Mouse (Mus musculus): ENCODE results near the gene Galr3. TPM values are rescaled to one million over a fixed set of nuclear protein-coding genes. Genes with fewer than 3 reads are reported as not detected.

Galr3 gene
- not detected in 2 replicates for polyA plus RNA-seq (2016; fragmentation: Nextera tagmentation; extraction: Ambion mirVana)

GRCm38 (mm10) chr15:79041585-79041984, at the start of gene Galr3:
Gene Galr3 (plus strand): TSS chr15:79041885.
- Histone ChIP-seq H3K36me3 (peaks cover 7% of the 10 kb centered on the region), H3K9ac (replicated peaks) (peak within 1 kb of the TSS; percentile 37; the same call in 1 of the 2 replicates), H3K9me3 (no peaks in the 10 kb centered on the region), H3K27me3 (peaks cover 60% of the 10 kb centered on the region), H3K4me1 (peaks cover 37% of the 10 kb centered on the region), H3K4me3 (peak within 1 kb of the TSS; percentile 49), H3K27ac (replicated peaks) (no peak within 1 kb of the TSS), H3K4me2 (replicated peaks) (peak within 1 kb of the TSS; percentile 72)
- 87% methylated on average over 6 of the region's 6 CpGs for WGBS
- no peak for ATAC-seq (ENCODE audit: low FRiP score, low read depth)

DNA sequence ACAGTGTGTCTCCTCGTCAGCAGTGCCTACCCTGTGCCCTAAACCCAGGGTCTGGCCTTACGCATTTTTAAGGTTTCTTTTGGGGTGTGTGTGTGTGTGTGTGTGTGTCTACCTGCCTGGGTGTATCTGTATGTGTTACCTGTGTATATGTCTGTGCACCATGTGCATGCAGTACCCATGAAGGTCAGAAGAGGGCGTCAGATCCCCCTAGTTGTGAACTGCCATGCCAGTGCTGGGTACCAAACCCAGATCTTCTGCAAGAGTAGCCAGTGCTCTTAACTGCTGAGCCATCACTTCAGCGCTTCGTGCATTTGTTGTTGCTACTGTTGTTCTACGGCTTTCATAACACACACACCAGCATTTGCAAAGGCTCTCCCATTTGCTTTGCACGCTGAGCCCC, 49.5 kb upstream of the Galr3 start:
- 96% methylated on average over 7 of the region's 7 CpGs for WGBS
- Histone ChIP-seq H3K27me3 (no peaks in the 10 kb centered on the region), H3K36me3 (peaks cover 83% of the 10 kb centered on the region), H3K4me3 (no peak overlapping the region), H3K9me3 (no peaks in the 10 kb centered on the region), H3K27ac (replicated peaks) (no peak overlapping the region), H3K4me1 (peaks cover 9% of the 10 kb centered on the region; the same call in 1 of the 2 replicates), H3K4me2 (replicated peaks) (no peak overlapping the region), H3K9ac (replicated peaks) (no peak overlapping the region)
- no peak for ATAC-seq (ENCODE audit: low FRiP score, low read depth)

- Histone ChIP-seq H3K9ac (replicated peaks) (no peak overlapping the region), H3K27me3 (no peaks in the 10 kb centered on the region), H3K36me3 (peaks cover 83% of the 10 kb centered on the region), H3K9me3 (no peaks in the 10 kb centered on the region), H3K27ac (replicated peaks) (no peak overlapping the region), H3K4me2 (replicated peaks) (no peak overlapping the region), H3K4me1 (peaks cover 7% of the 10 kb centered on the region; the same call in 1 of the 2 replicates), H3K4me3 (no peak overlapping the region)
- no peak for ATAC-seq (ENCODE audit: low FRiP score, low read depth)
- 97% methylated on average over 24 of the region's 24 CpGs for WGBS
These were observed 48.8 kb upstream of the Galr3 start for GRCm38 (mm10) chr15:78992925-78993324.

- Histone ChIP-seq H3K4me2 (replicated peaks) (no peak overlapping the region), H3K4me1 (no peaks in the 10 kb centered on the region), H3K4me3 (no peak overlapping the region), H3K27ac (replicated peaks) (no peak overlapping the region), H3K9me3 (no peaks in the 10 kb centered on the region), H3K36me3 (peaks cover 82% of the 10 kb centered on the region), H3K27me3 (no peaks in the 10 kb centered on the region), H3K9ac (replicated peaks) (no peak overlapping the region)
- WGBS: 85% methylated on average over 4 of the region's 4 CpGs
- no peak for ATAC-seq (ENCODE audit: low FRiP score, low read depth)
These were observed 45.8 kb upstream of the Galr3 start for GRCm38 (mm10) chr15:78995916-78996315.

GRCm38 (mm10) chr15:78996663-78997062, 45.0 kb upstream of the Galr3 start:
- ATAC-seq (ENCODE audit: low FRiP score, low read depth): no peak

DNA sequence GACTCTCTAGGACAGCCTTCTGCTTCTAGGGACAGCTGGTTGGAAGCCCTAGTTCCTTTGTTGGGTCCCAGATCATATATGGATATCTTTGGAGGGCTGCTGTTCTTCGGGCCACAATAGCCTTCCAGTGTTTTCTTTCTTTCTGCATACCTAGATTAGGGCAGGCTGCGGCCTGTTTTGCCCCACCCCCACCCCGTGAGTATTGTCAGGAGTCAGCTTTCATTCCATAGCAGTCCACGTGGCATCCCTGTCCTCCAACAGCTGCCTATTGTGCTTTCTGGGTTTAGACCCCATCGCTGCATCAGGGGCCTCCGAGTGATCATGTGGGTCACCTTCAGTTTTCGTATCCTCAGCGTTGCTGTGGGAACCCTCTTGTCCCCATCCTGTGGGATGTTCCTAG, 43.3 kb upstream of the Galr3 start:
- H3K27ac ChIP-seq (replicated peaks): no peak overlapping the region
- no peak for ATAC-seq (ENCODE audit: low FRiP score, low read depth)
- H3K4me3 ChIP-seq: no peak overlapping the region
- no peak overlapping the region for H3K9ac ChIP-seq (replicated peaks)
- H3K27me3 ChIP-seq: no peaks in the 10 kb centered on the region
- H3K4me2 ChIP-seq (replicated peaks): no peak overlapping the region
- no peaks in the 10 kb centered on the region for H3K4me1 ChIP-seq
- WGBS: 69% methylated on average over 8 of the region's 8 CpGs
- no peaks in the 10 kb centered on the region for H3K9me3 ChIP-seq
- peaks cover 82% of the 10 kb centered on the region for H3K36me3 ChIP-seq

More at GRCm38 (mm10) chr15:78996663-78997062, 45.0 kb upstream of the Galr3 start:
- Histone ChIP-seq H3K4me2 (replicated peaks) (no peak overlapping the region), H3K9me3 (no peaks in the 10 kb centered on the region), H3K36me3 (peaks cover 82% of the 10 kb centered on the region), H3K4me3 (no peak overlapping the region), H3K4me1 (no peaks in the 10 kb centered on the region), H3K9ac (replicated peaks) (no peak overlapping the region), H3K27me3 (no peaks in the 10 kb centered on the region), H3K27ac (replicated peaks) (no peak overlapping the region)
- WGBS: 89% methylated on average over 3 of the region's 3 CpGs

DNA sequence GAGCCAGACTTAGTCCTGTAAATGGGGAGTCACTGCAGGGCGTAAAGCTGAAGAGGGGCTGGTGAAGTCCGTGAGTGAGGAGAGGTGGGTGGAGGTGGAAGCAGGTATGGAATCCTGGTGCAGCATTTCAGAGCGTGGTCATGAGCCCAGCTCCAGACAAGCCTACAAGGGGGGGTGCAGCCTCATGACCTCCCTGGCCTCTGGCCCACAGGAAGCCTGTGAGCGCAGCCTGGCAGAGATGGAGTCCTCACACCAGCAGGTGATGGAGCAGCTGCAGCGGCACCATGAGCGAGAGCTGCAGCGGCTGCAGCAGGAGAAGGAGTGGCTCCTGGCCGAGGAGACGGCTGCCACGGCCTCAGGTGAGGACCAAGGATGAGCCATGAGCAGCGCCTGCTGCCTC, 42.1 kb upstream of the Galr3 start:
- no peak overlapping the region for H3K9ac ChIP-seq (replicated peaks)
- no peak overlapping the region for H3K27ac ChIP-seq (replicated peaks)
- H3K9me3 ChIP-seq: no peaks in the 10 kb centered on the region
- no peak for ATAC-seq (ENCODE audit: low FRiP score, low read depth)
- H3K36me3 ChIP-seq: peaks cover 81% of the 10 kb centered on the region
- no peaks in the 10 kb centered on the region for H3K4me1 ChIP-seq
- WGBS: 92% methylated on average over 11 of the region's 11 CpGs
- no peak overlapping the region for H3K4me3 ChIP-seq
- no peaks in the 10 kb centered on the region for H3K27me3 ChIP-seq
- no peak overlapping the region for H3K4me2 ChIP-seq (replicated peaks)

DNA sequence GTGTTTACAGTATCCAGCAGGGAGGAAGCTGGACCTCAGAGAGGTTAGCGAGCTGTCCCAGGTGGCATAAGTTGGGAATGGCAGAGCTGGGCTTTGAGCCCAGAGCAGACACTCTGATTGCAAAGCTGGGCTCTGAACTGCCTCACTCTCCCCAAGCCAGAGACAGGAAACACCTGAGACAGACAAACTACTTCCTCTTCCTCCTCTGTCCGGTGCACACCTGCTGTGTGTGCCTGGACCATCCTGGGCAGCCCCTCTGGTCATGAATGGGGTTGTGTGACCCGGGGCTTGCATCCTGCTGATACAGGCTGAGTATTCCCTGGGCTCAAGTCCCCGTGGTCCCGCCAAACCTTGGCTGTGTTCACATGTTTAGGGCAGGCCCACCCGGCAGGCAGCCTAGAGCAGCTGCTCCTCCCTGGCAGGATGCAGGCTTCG, 41.3 kb upstream of the Galr3 start:
- no peak overlapping the region for H3K4me2 ChIP-seq (replicated peaks)
- H3K9me3 ChIP-seq: no peaks in the 10 kb centered on the region
- WGBS: 89% methylated on average over 7 of the region's 7 CpGs
- no peaks in the 10 kb centered on the region for H3K27me3 ChIP-seq
- H3K9ac ChIP-seq (replicated peaks): no peak overlapping the region
- H3K27ac ChIP-seq (replicated peaks): no peak overlapping the region
- H3K36me3 ChIP-seq: peaks cover 82% of the 10 kb centered on the region
- H3K4me3 ChIP-seq: no peak overlapping the region
- no peaks in the 10 kb centered on the region for H3K4me1 ChIP-seq
- ATAC-seq (ENCODE audit: low FRiP score, low read depth): no peak

DNA sequence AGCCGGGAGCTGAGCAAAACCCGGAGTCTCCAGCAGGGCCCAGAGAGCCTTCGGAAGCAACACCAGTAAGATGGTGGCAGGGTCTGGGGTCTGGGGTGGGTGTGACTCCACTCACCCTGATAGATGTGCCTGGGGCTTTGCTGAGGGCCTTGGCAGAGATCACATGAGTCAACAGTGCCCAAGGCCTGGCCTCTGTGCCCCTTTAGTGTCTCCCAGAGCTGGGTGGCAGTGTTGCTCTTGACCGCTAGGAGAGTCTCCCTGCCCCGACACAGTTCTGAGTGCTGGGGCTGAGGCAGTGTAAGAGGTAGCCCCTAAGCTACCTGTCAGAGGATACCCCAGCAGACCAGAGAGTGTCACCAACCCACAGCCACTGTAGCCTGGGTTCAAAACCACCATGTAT, 40.1 kb upstream of the Galr3 start:
- Histone ChIP-seq H3K27ac (replicated peaks) (no peak overlapping the region), H3K4me1 (no peaks in the 10 kb centered on the region), H3K4me2 (replicated peaks) (no peak overlapping the region), H3K36me3 (peaks cover 85% of the 10 kb centered on the region), H3K4me3 (no peak overlapping the region), H3K27me3 (no peaks in the 10 kb centered on the region), H3K9me3 (no peaks in the 10 kb centered on the region), H3K9ac (replicated peaks) (no peak overlapping the region)
- WGBS: 93% methylated on average over 5 of the region's 5 CpGs
- ATAC-seq (ENCODE audit: low FRiP score, low read depth): no peak

GRCm38 (mm10) chr15:79002036-79002435, 39.6 kb upstream of the Galr3 start:
- WGBS: 56% methylated on average over 19 of the region's 19 CpGs
- H3K4me2 ChIP-seq (replicated peaks): no peak overlapping the region
- H3K27ac ChIP-seq (replicated peaks): no peak overlapping the region
- H3K4me3 ChIP-seq: no peak overlapping the region
- H3K4me1 ChIP-seq: no peaks in the 10 kb centered on the region
- peaks cover 90% of the 10 kb centered on the region for H3K36me3 ChIP-seq
- no peaks in the 10 kb centered on the region for H3K27me3 ChIP-seq
- ATAC-seq (ENCODE audit: low FRiP score, low read depth): no peak
- H3K9ac ChIP-seq (replicated peaks): no peak overlapping the region
- no peaks in the 10 kb centered on the region for H3K9me3 ChIP-seq

DNA sequence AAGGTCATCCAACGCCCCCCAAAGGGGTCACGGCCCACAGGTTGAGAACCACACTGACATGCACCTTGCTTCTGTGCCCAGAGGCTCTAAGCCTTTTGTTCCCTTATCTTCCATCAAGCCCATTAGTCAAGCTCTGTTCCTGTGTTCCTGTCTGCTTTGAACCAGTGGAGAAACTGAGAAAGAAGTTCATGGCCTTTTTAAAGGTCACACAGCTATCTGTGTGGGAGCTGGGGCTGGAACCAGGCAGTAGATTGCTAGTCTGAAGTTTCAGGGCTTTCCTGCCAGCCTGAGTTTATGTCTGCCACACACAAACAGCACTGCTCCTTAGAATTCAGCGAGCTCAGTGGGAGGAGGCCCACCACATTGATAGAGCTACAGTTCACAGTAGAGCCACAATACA, 38.6 kb upstream of the Galr3 start:
- no peak for ATAC-seq (ENCODE audit: low FRiP score, low read depth)
- Histone ChIP-seq H3K4me2 (replicated peaks) (no peak overlapping the region), H3K27me3 (no peaks in the 10 kb centered on the region), H3K36me3 (peaks cover 86% of the 10 kb centered on the region), H3K27ac (replicated peaks) (no peak overlapping the region), H3K9me3 (no peaks in the 10 kb centered on the region), H3K4me3 (no peak overlapping the region), H3K9ac (replicated peaks) (no peak overlapping the region), H3K4me1 (no peaks in the 10 kb centered on the region)
- WGBS: 83% methylated on average over 3 of the region's 3 CpGs

GRCm38 (mm10) chr15:79005581-79005980, 36.1 kb upstream of the Galr3 start:
- Histone ChIP-seq H3K36me3 (peaks cover 62% of the 10 kb centered on the region), H3K9ac (replicated peaks) (no peak overlapping the region), H3K9me3 (no peaks in the 10 kb centered on the region), H3K27ac (replicated peaks) (no peak overlapping the region), H3K4me1 (no peaks in the 10 kb centered on the region), H3K4me2 (replicated peaks) (no peak overlapping the region), H3K4me3 (no peak overlapping the region), H3K27me3 (no peaks in the 10 kb centered on the region)
- no peak for ATAC-seq (ENCODE audit: low FRiP score, low read depth)
- 92% methylated on average over 9 of the region's 9 CpGs for WGBS

GRCm38 (mm10) chr15:79006638-79007037, 35.0 kb upstream of the Galr3 start:
- ATAC-seq (ENCODE audit: low FRiP score, low read depth): no peak
- H3K36me3 ChIP-seq: peaks cover 52% of the 10 kb centered on the region

More at GRCm38 (mm10) chr15:79006638-79007037, 35.0 kb upstream of the Galr3 start:
- WGBS: 83% methylated on average over 3 of the region's 3 CpGs
- Histone ChIP-seq H3K9me3 (no peaks in the 10 kb centered on the region), H3K27ac (replicated peaks) (no peak overlapping the region), H3K4me2 (replicated peaks) (no peak overlapping the region), H3K4me3 (no peak overlapping the region), H3K4me1 (peaks cover 2% of the 10 kb centered on the region; the same call in 1 of the 2 replicates), H3K9ac (replicated peaks) (no peak overlapping the region), H3K27me3 (no peaks in the 10 kb centered on the region)
